Mouse (Mus musculus) kidney, postnatal 0 days (tissue): ENCODE results near the gene Trip6. TPM values are rescaled to one million over a fixed set of nuclear protein-coding genes. Genes with fewer than 3 reads are reported as not detected.
"Not testable (repeated sequence)": the region's sequence is repeated elsewhere in the genome, so short reads cannot be mapped to it uniquely, and the experiment has no call there.

ENCODE experiments used
- ATAC-seq: fragments of 200-750 bp; cut with Nextera tagmentation; replicated peaks from 2 replicates; pipeline ENCODE4 v1.8.0; 2017; ENCODE audit warnings: low read depth, moderate number of reproducible peaks, moderate TSS enrichment, moderate library complexity; ENCODE audit not compliant: low FRiP score
- DNase-seq: peaks from one replicate; pipeline ENCODE4 v3.0.0-alpha.2; 2016; ENCODE audit warnings: low spot score
- H3K27ac ChIP-seq: fragments of 300-500 bp; sonication (generic); 2 replicates; pipeline ENCODE4 v1.5.1; 2014; ENCODE audit warnings: mild to moderate bottlenecking
- H3K27me3 ChIP-seq: fragments of 300-500 bp; sonication (generic); 2 replicates; pipeline ENCODE4 v1.6.1; 2014; ENCODE audit warnings: low read length, mixed read lengths; ENCODE audit not compliant: insufficient read depth
- H3K36me3 ChIP-seq: fragments of 300-500 bp; sonication (generic); 2 replicates; pipeline ENCODE4 v1.6.1; 2014; ENCODE audit warnings: low read length, mixed read lengths; ENCODE audit not compliant: insufficient read depth
- H3K4me1 ChIP-seq: fragments of 300-500 bp; sonication (generic); replicated peaks from 2 replicates; pipeline ENCODE4 v1.6.1; 2014; ENCODE audit warnings: antibody characterized with exemption, low read length, mixed read lengths; ENCODE audit not compliant: insufficient read depth
- H3K4me2 ChIP-seq: fragments of 300-500 bp; sonication (generic); 2 replicates; pipeline ENCODE4 v1.6.1; 2014; ENCODE audit warnings: mild to moderate bottlenecking, low read length, moderate library complexity, mixed read lengths
- H3K4me3 ChIP-seq: fragments of 300-500 bp; sonication (generic); replicated peaks from 2 replicates; pipeline ENCODE4 v1.5.1; 2014; ENCODE audit warnings: low read depth, low read length
- H3K9ac ChIP-seq: fragments of 300-500 bp; sonication (generic); 2 replicates; pipeline ENCODE4 v1.6.1; 2014; ENCODE audit warnings: low read depth, low read length
- H3K9me3 ChIP-seq: fragments of 300-500 bp; sonication (generic); replicated peaks from 2 replicates; pipeline ENCODE4 v1.6.1; 2016; ENCODE audit warnings: low read length, inconsistent platforms, mixed read lengths
- CTCF ChIP-seq: IDR thresholded peaks from 2 replicates; pipeline ENCODE4 v1.5.1; 2016; ENCODE audit warnings: antibody characterized with exemption, low read depth, mild to moderate bottlenecking, moderate library complexity
- WGBS: fragments of 180-500 bp; shearing (Covaris S2); extraction: QIAGEN DNeasy Blood & Tissue Kit; methylation state at CpG from one replicate; pipeline ENCODE4 v1.1.7; 2014; 5-methylcytosine and 5-hydroxymethylcytosine counted together
- polyA plus RNA-seq: library from polyadenylated mRNA; unstranded; fragments of >200 nt; fragmentation: Nextera tagmentation; extraction: Ambion mirVana; gene quantifications from 2 replicates; pipeline ENCODE4 v1.2.1, GENCODE M21; 2015

Gene Trip6
- polyA plus RNA-seq, 1 experiment from 2014 or later = 75.6 TPM

DNA sequence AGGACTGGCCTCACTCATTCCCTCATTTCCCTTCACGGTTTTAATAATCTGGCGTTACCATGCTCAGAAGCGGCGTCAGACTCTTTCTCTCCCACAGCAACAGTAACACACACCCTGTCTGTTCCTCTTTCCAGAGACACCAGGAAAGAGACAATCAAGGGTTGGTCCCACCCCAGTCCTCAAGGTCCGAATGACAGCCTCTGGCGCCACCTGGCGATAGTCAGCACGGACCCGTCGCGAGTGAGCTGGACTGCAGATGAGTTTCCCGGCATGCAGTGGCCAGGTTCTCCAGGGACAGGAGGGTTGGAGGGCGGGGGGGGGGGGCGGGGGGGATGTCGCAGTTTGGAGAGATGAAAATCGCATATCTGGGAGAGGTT, 27.6 kb downstream of the Trip6 start:
- H3K4me1 ChIP-seq = peaks cover 23% of the 10 kb centered on the region
- peak overlapping the region; percentile 23; the same call in 1 of the 2 replicates for H3K4me3 ChIP-seq
- 0 out of 2 replicates have a peak overlapping the region, but pooled peaks have one; percentile 18 for H3K9ac ChIP-seq
- H3K27me3 ChIP-seq = peaks cover 25% of the 10 kb centered on the region; the same call in 1 of the 2 replicates
- peak overlapping the region; percentile 84 for H3K4me2 ChIP-seq
- DNase-seq = peak; percentile 90
- H3K27ac ChIP-seq = no peak overlapping the region
- no peaks in the 10 kb centered on the region for H3K36me3 ChIP-seq
- ATAC-seq = peak; percentile 44; the same call in 1 of the 2 replicates
- peak; percentile 88 for TF ChIP-seq CTCF
- WGBS = under 1% methylated on average over 15 of the region's 16 CpGs
- no peaks in the 10 kb centered on the region for H3K9me3 ChIP-seq

DNA sequence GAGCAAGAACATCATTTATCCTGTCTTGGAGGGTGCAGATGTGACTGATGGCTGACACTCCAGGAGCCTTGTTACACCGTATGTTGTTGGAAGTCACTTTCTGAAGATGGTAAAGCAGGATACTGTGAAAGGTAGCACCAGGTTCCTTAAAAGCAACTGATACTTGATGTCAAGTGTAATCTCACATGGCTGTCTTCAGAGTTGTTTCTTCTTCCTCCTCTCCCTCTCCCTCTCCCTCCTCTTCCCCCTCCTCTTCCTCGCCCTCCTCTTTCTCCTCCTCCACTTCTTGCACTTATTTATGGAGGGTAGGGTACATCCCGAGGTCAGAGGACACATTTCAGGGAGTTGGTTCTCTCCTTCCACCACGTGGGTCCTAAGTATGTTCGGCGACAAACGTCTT, 28.2 kb downstream of the Trip6 start:
- Histone ChIP-seq H3K9ac (no peak overlapping the region), H3K36me3 (no peaks in the 10 kb centered on the region), H3K9me3 (no peaks in the 10 kb centered on the region), H3K4me3 (no peak overlapping the region), H3K4me2 (no peak overlapping the region), H3K27me3 (peaks cover 25% of the 10 kb centered on the region; the same call in 1 of the 2 replicates), H3K4me1 (peaks cover 23% of the 10 kb centered on the region), H3K27ac (no peak overlapping the region)
- no peak for ATAC-seq
- TF ChIP-seq CTCF = no peak
- WGBS = 20% methylated on average over 7 of the region's 7 CpGs
- no peak for DNase-seq

DNA sequence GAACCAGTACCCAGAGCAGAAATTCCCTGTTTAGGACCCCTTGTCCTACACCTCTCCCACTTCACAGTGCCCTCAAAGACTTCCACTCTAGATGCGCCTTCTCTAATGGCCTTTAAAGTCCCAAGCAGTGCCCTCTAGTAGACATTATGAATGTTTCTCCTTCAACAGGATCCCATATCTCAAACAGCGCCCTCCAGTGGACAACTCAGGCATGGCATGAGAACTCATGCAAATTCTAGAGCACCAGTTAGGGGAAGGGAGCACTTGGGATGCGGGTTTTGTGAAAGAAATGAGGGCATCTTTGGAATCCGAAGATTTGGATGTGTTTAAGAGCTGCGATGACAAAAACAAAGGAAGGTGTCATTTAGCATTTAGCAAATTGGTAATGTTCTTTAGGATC, 29.2 kb downstream of the Trip6 start:
- Histone ChIP-seq H3K4me3 (no peak overlapping the region), H3K9ac (no peak overlapping the region), H3K4me1 (peaks cover 23% of the 10 kb centered on the region), H3K27me3 (peaks cover 22% of the 10 kb centered on the region; the same call in 1 of the 2 replicates), H3K9me3 (no peaks in the 10 kb centered on the region), H3K4me2 (no peak overlapping the region), H3K36me3 (no peaks in the 10 kb centered on the region), H3K27ac (no peak overlapping the region)
- 65% methylated on average over 5 of the region's 5 CpGs for WGBS
- TF ChIP-seq CTCF = peak; percentile 78
- DNase-seq (no peak), ATAC-seq (no peak)

DNA sequence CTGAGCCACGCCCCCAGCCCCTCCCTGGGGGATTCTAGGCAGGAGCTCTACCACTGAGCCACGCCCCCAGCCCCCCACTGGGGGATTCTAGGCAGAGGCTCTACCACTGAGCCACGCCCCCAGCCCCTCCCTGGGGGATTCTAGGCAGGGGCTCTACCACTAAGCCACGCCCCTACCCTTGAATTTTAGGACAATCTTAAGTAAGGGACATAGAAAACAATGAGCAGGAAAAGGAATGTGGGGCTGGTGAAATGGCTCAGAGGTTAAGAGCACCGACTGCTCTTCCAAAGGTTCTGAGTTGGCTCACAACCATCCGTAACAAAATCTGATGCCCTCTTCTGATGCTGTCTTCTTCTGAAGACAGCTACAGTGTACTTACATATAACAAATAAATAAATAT, 29.8 kb downstream of the Trip6 start:
- DNase-seq, ATAC-seq, H3K9me3 ChIP-seq, H3K4me2 ChIP-seq, H3K9ac ChIP-seq, H3K27ac ChIP-seq, H3K36me3 ChIP-seq, H3K4me3 ChIP-seq: not testable (repeated sequence)
- H3K27me3 ChIP-seq = peaks cover 16% of the 10 kb centered on the region; the same call in 1 of the 2 replicates
- WGBS = 82% methylated on average over 5 of the region's 6 CpGs
- H3K4me1 ChIP-seq = peaks cover 23% of the 10 kb centered on the region

DNA sequence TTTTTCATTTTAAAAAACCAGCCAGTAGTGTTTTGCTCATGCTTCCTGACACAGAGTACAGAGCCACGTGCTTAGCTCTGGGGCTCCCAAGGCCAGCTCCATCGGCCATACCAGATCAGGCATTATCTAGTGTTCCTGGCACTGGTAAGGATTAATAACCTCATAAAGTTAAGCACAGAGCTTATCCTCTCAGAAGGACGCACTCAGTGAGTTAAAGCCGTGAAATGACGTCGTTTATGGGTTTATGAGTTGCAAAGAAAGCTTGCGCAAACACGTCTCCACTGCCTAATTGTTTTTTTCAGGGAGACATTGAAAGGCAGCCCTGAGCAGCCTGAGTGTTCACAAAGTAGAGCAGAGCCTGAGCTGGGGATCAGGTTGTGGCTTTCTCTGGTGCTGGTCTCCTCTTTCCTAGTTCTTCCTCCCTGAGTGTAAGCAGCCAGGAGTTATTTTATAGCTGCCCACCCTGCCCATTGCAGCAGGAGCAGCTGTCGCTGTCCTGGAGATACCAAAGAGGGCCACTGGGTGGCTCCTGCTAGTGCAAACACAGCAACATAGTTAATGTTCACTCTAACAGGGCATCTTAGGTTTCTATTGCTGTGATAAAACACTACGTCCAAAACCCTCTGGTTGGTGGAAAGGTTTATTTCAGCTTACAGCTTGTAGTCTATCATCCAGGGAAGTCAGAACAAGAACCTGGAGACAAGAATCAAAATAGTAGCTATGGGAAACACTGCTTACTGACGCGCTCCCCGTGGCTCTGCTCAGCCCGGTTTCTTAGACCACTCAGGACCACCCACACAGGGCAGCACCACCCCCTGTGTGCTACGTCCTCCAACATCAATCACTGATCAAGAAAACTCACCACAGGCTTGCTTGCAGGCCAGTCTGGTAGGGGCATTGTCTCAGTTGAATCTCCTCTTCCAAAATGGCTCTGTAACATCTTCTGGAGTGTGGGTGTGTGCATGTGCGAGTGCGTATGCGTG, 36.6 kb downstream of the Trip6 start:
- DNase-seq (peak; percentile 70), ATAC-seq (no peak; the same call in 1 of the 2 replicates)
- Histone ChIP-seq H3K4me2 (no peak overlapping the region), H3K9ac (no peak overlapping the region), H3K27ac (no peak overlapping the region), H3K9me3 (no peaks in the 10 kb centered on the region; the same call in 1 of the 2 replicates), H3K36me3 (no peaks in the 10 kb centered on the region), H3K4me3 (no peak overlapping the region), H3K27me3 (no peaks in the 10 kb centered on the region), H3K4me1 (no peaks in the 10 kb centered on the region)
- TF ChIP-seq CTCF = peak; percentile 64
- WGBS = 25% methylated on average over 18 of the region's 18 CpGs

DNA sequence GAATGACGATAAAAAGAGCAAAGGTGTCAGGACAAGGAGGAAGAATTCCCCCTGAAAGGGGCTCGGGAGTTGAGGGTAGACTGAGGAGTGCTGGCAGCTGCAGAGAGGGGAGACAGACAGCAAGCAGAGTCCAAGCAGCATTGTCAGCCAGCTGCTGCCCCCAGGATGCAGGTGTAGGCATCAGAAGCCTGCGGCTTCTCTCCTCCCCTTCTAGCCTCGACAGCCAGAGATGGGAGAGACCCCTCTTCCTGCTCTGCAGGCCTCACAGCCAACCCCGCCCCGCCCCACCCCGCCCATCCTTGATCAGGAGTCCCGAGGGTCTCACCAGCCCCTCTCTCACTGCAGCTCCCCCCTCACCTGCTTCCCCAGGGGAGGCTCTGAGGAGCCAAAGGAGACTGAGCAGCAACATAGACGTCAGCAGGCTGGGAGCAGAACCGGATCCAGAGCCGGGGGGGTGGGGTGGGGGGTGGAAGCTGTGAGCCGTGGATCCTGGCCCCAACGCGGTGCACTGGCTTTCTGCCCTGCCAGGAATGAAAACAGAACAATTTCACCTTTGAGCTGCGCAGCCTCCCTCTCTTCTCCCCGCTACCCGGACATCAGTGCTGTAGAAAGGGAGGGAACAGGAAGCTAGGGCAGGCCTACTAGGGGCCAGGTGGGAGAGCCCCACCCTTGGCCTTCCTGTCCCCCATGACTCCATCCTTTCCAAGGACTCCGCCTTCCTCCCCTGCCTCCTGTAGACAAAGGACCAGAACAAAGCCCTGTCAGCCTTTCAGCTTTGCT, 45.9 kb downstream of the Trip6 start:
- Histone ChIP-seq H3K36me3 (no peaks in the 10 kb centered on the region), H3K4me2 (peak overlapping the region; percentile 40), H3K27me3 (no peaks in the 10 kb centered on the region), H3K9ac (no peak overlapping the region), H3K4me1 (no peaks in the 10 kb centered on the region), H3K4me3 (no peak overlapping the region), H3K9me3 (no peaks in the 10 kb centered on the region; the same call in 1 of the 2 replicates), H3K27ac (no peak overlapping the region)
- DNase-seq (no peak), ATAC-seq (no peak)
- TF ChIP-seq CTCF = no peak
- WGBS = 12% methylated on average over 18 of the region's 18 CpGs
